Mouse (Mus musculus) CH12.LX (cell line): ENCODE measurements around the gene Ifi27l2b. TPM values are rescaled to one million over a fixed set of nuclear protein-coding genes. Genes with fewer than 3 reads are reported as not detected.
A peak's percentile ranks its signal among the peaks of the same experiment; 100 is the strongest.

Experiments used
- DNase-seq: peaks from one replicate; pipeline ENCODE4 v3.0.0-alpha.2; 2013; ENCODE audit errors: extremely low read depth
- H3K27ac ChIP-seq: 2 replicates; pipeline ENCODE4 v1.5.1; 2012; ENCODE audit warnings: low read depth, mild to moderate bottlenecking, control low read depth, moderate library complexity; ENCODE audit not compliant: insufficient read depth
- H3K27me3 ChIP-seq: replicated peaks from 2 replicates; pipeline ENCODE3; 2012; ENCODE audit warnings: inconsistent platforms
- H3K36me3 ChIP-seq, 2 experiments: replicated peaks in 1 of 2; 2 replicates each; pipeline versions ENCODE3 to v1.6.1; 2012; ENCODE audit warnings: inconsistent platforms in 1 of 2, low read length in 1 of 2, mild to moderate bottlenecking in 1 of 2, mixed read lengths in 1 of 2, moderate library complexity in 1 of 2; ENCODE audit not compliant: control insufficient read depth in 1 of 2, insufficient read depth in 1 of 2
- H3K4me1 ChIP-seq, 2 experiments: 2 replicates each; pipeline ENCODE4 v1.6.1; 2012; ENCODE audit warnings: inconsistent platforms in 1 of 2, moderate library complexity in 1 of 2; ENCODE audit not compliant: insufficient read depth in 2 of 2, control insufficient read depth in 1 of 2
- H3K4me2 ChIP-seq: 2 replicates; pipeline ENCODE4 v1.6.1; 2012; ENCODE audit warnings: low read depth, mild to moderate bottlenecking, control low read depth; ENCODE audit not compliant: poor library complexity, insufficient read depth, severe bottlenecking
- H3K4me3 ChIP-seq, 3 experiments: fragments of 150-350 bp in 1 of 3; sonication (generic) in 1 of 3; replicated peaks in 1 of 3; 2 replicates each; pipeline versions ENCODE3 to v1.5.1; 2011 to 2012; ENCODE audit warnings: low read depth in 2 of 3, low read length in 2 of 3, mild to moderate bottlenecking in 2 of 3, moderate library complexity in 2 of 3, control low read depth in 1 of 3, improper control_type of control experiment in 1 of 3, inconsistent platforms in 1 of 3, mixed read lengths in 1 of 3; ENCODE audit not compliant: poor library complexity in 1 of 3
- H3K79me2 ChIP-seq: replicated peaks from 2 replicates; pipeline ENCODE4 v1.6.1; 2012; ENCODE audit warnings: mild to moderate bottlenecking, moderate library complexity; ENCODE audit not compliant: control insufficient read depth, poor library complexity, insufficient read depth, severe bottlenecking; ENCODE audit errors: extremely low read depth
- H3K9ac ChIP-seq: 2 replicates; pipeline ENCODE4 v1.6.1; 2012; ENCODE audit warnings: low read depth, mild to moderate bottlenecking, control low read depth, moderate library complexity; ENCODE audit not compliant: insufficient read depth
- H3K9me3 ChIP-seq: replicated peaks from 2 replicates; pipeline ENCODE3; 2012; ENCODE audit warnings: low read length, inconsistent platforms, mixed read lengths
- CHD1 ChIP-seq: IDR thresholded peaks from 2 replicates; pipeline ENCODE4 v1.6.1; 2012; ENCODE audit warnings: low read depth, low read length, improper control_type of control experiment, inconsistent platforms
- CTCF ChIP-seq, 2 experiments: IDR thresholded peaks in 1 of 2; conservative IDR thresholded peaks in 1 of 2; 2 replicates each; pipeline ENCODE4 v1.5.1; 2011 to 2012; ENCODE audit warnings: low read depth in 2 of 2, low read length in 2 of 2, improper control_type of control experiment in 1 of 2, inconsistent platforms in 1 of 2, mild to moderate bottlenecking in 1 of 2, moderate library complexity in 1 of 2
- ETS1 ChIP-seq: conservative IDR thresholded peaks from 2 replicates; pipeline ENCODE4 v1.6.1; 2012; ENCODE audit warnings: low read depth, mild to moderate bottlenecking, inconsistent platforms, low read length, improper control_type of control experiment, moderate library complexity
- GABPA ChIP-seq: IDR thresholded peaks from 2 replicates; pipeline ENCODE4 v1.6.1; 2012; ENCODE audit warnings: low read depth, low read length, improper control_type of control experiment, inconsistent platforms; ENCODE audit not compliant: insufficient replicate concordance
- IRF4 ChIP-seq: IDR thresholded peaks from 2 replicates; pipeline ENCODE4 v1.6.1; 2014; ENCODE audit warnings: low read depth, mild to moderate bottlenecking, inconsistent platforms, low read length, improper control_type of control experiment
- JUND ChIP-seq: conservative IDR thresholded peaks from 2 replicates; pipeline ENCODE4 v1.6.1; 2011; ENCODE audit warnings: low read depth, low read length, improper control_type of control experiment
- MAX ChIP-seq: IDR thresholded peaks from 2 replicates; pipeline ENCODE4 v1.6.1; 2011; ENCODE audit warnings: low read length, improper control_type of control experiment
- MAZ ChIP-seq: IDR thresholded peaks from 2 replicates; pipeline ENCODE4 v1.6.1; 2012; ENCODE audit warnings: low read depth, mild to moderate bottlenecking, inconsistent platforms, low read length, improper control_type of control experiment, moderate library complexity
- MEF2A ChIP-seq: IDR thresholded peaks from 2 replicates; pipeline ENCODE4 v1.6.1; 2014; ENCODE audit warnings: low read depth, mild to moderate bottlenecking, inconsistent platforms, low read length, improper control_type of control experiment, borderline replicate concordance
- MXI1 ChIP-seq: IDR thresholded peaks from 2 replicates; pipeline ENCODE4 v1.6.1; 2011; ENCODE audit warnings: mild to moderate bottlenecking, low read depth, low read length, improper control_type of control experiment
- POLR2AphosphoS2 ChIP-seq: IDR thresholded peaks from 2 replicates; pipeline ENCODE4 v1.6.1; 2011; ENCODE audit warnings: low read depth, low read length, improper control_type of control experiment
- SIN3A ChIP-seq: IDR thresholded peaks from 2 replicates; pipeline ENCODE4 v1.6.1; 2012; ENCODE audit warnings: low read length, improper control_type of control experiment, inconsistent platforms
- SMC3 ChIP-seq: IDR thresholded peaks from 2 replicates; pipeline ENCODE4 v1.6.1; 2011; ENCODE audit warnings: low read depth, low read length, improper control_type of control experiment
- TBP ChIP-seq: conservative IDR thresholded peaks from 2 replicates; pipeline ENCODE4 v1.6.1; 2011; ENCODE audit warnings: low read depth, low read length, improper control_type of control experiment
- UBTF ChIP-seq: IDR thresholded peaks from 2 replicates; pipeline ENCODE4 v1.6.1; 2012; ENCODE audit warnings: low read depth, mild to moderate bottlenecking, inconsistent platforms, low read length, improper control_type of control experiment, moderate library complexity
- USF2 ChIP-seq: conservative IDR thresholded peaks from 2 replicates; pipeline ENCODE4 v1.6.1; 2011; ENCODE audit warnings: low read depth, low read length, improper control_type of control experiment
- ZNF384 ChIP-seq: IDR thresholded peaks from 2 replicates; pipeline ENCODE4 v1.6.1; 2012; ENCODE audit warnings: low read depth, low read length, improper control_type of control experiment, inconsistent platforms
- dilution Hi-C: fragments of 300-500 bp; cut with MboI; formaldehyde crosslinking; loops from 2 replicates; pipeline ENCODE4 v1.14.3; 2020; ENCODE audit warnings: low sequenced_read_pairs; ENCODE audit not compliant: extremely low pct_unique_long_range_greater_than_20kb, extremely low pct_ligation_motif_present
- in situ Hi-C: fragments of 300-500 bp; cut with MboI; formaldehyde crosslinking; loops from 3 replicates; pipeline ENCODE4 v1.14.3; 2019; ENCODE audit warnings: low sequenced_read_pairs, low pct_ligation_motif_present, low pct_unique_long_range_greater_than_20kb, mixed read lengths
- polyA plus RNA-seq: library from polyadenylated mRNA; unstranded; fragments of >175 nt; gene quantifications from 2 replicates; pipeline ENCODE4 v1.2.1, GENCODE M21; 2012; ENCODE audit warnings: low read depth; ENCODE audit not compliant: insufficient read length
- total RNA-seq, 2 experiments: library from RNA; depleted of rRNA; stranded (reverse); fragments of 300-350 nt in 1 of 2; fragments of >200 nt in 1 of 2; gene quantifications; 2 replicates each; pipeline ENCODE4 v1.2.3; 2012 to 2014

Ifi27l2b gene
- total and polyA plus RNA-seq, 3 experiments, result not detected

DNA sequence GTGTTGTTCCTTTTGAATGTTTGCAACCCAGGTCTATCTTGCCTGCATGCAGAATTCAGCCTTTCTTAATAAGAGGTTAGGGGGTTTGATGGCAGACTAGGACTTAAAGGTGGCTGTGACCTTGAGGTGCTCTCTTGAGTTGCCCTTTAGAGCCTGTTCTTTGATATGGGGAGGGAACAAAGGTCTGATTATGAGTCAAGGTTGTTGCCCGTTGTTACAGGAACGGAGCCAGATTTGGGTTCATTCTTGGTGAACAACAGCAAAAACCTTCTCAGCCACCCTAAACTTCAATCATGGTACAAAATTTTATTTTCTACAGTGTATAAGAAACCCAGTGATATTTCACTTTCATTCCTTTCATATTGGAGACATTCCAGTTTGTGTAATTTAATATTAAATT is 23.6 kb downstream of the Ifi27l2b start:
- H3K79me2 ChIP-seq, result no peaks in the 10 kb centered on the region; the same call in 1 of the 2 replicates
- DNase-seq, result no peak
- H3K4me1 ChIP-seq, result peaks cover 22 to 41% of the 10 kb centered on the region in 2 experiments
- in situ Hi-C loops (no loop called here), dilution Hi-C loops (no loop called here)
- H3K9ac ChIP-seq, result no peak overlapping the region
- peak overlapping the region in 1 of 3 experiments; percentile 5 for H3K4me3 ChIP-seq
- H3K27me3 ChIP-seq, result no peaks in the 10 kb centered on the region
- no peaks in the 10 kb centered on the region for H3K9me3 ChIP-seq
- H3K27ac ChIP-seq, result no peak overlapping the region
- H3K4me2 ChIP-seq, result no peak overlapping the region
- TF ChIP-seq CTCF (conservative IDR thresholded peaks at IDR 0.05 in 1 of 2, IDR thresholded peaks at IDR 0.05 in 1 of 2; ENCODE audit: low read depth in 2 of 2, low read length in 2 of 2) (no peak), GABPA (no peak), MXI1 (no peak), CHD1 (no peak), MAZ (no peak), MAX (no peak), UBTF (no peak), TBP (no peak), SMC3 (no peak), IRF4 (no peak), POLR2AphosphoS2 (no peak), USF2 (no peak), ZNF384 (no peak), JUND (no peak), ETS1 (no peak), MEF2A (no peak)
- H3K36me3 ChIP-seq, result peaks cover 16 to 31% of the 10 kb centered on the region in 2 experiments

DNA sequence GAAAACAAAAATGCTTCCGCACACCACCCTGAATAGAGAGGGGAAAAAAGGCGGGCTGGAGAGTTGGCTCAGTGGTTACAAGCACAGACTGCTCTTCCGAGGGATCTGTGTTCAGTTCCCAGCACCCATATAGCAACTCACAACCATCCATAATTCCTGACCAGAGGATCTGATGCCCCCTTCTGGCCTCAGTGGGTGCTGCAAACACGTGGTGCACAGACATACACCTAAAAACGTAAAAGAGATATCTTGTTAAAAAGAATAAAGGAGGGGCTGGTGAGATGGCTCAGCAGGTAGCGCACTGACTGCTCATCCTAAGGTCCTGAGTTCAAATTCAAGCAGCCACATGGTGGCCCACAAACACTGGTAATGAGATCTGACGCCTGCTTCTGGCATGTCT is 30.3 kb downstream of the Ifi27l2b start:
- peaks cover 10 to 20% of the 10 kb centered on the region in 2 experiments for H3K36me3 ChIP-seq
- in situ Hi-C loops (loop anchor here (5.0 to 10.0 kb wide), 2 partner anchors 66 to 128 kb away; no protein-coding TSS in a partner anchor), dilution Hi-C loops (no loop called here)
- no peaks in the 10 kb centered on the region for H3K9me3 ChIP-seq
- TF ChIP-seq SIN3A, result no peak
- H3K79me2 ChIP-seq, result peaks cover 34% of the 10 kb centered on the region
- no peak overlapping the region for H3K4me3 ChIP-seq
- no peak overlapping the region for H3K9ac ChIP-seq
- no peak overlapping the region for H3K4me2 ChIP-seq
- no peak for DNase-seq
- H3K27ac ChIP-seq, result no peak overlapping the region
- H3K27me3 ChIP-seq, result no peaks in the 10 kb centered on the region
- peaks cover 0 to 27% of the 10 kb centered on the region in 2 experiments; a peak in 3 of 4 replicates for H3K4me1 ChIP-seq
